ENCODE assay signal across 12 mouse cellular contexts in the genomic region with DNA sequence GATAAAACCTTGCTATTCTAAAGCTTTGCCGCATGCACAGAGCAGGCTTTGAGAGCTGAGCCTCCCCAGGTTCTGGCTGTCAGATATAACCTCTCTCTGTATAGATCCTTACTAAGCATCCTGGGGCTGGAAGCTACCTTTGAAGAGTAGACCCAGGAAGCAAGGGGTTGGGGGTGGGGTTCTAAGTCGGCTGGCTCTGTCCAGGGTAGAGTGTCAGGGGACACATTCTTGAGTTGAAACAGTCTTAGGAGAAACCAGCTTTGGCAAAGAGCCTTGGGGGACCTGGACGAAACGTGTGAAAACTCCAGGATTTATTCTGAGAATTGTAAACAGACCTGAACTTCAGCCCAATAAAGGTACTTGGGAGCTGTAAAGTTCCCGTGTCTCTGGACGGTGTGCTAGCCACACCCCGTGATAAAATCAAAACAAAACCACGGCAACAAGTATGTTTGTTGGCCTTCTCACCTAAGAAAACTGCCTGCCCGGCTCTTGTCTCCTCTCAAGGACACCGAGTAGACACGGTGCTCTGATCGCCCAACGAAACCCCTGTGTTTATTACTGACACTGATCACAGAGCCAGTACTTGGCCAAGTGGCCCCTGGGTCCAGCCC. TPM values are rescaled to one million over a fixed set of nuclear protein-coding genes. Genes with fewer than 3 reads are reported as not detected.
DNase-seq lines count a peak whose midpoint lies in the region; ATAC-seq and TF ChIP-seq lines count a peak whose summit lies in the region.
"Had no signal": no experiment of that assay in that cellular context is flagged by ENCODE, and none has a peak within 500 bp of the region (broad histone marks: within the 10 kb centered on the region; RNA-seq: fewer than 3 reads in every experiment).

No protein-coding gene starts in this region.

- peak overlapping the region; percentile 4 for H3K27ac ChIP-seq in heart, embryonic 10.5 days
- no peak overlapping the region for H3K27ac ChIP-seq in embryonic facial prominence, embryonic 11.5 days (replicated peaks; ENCODE audit: low read depth, low read length)
- H3K27ac ChIP-seq in intestine, embryonic 16.5 days (ENCODE audit: low read length), result peak overlapping the region; percentile 82
- H3K27ac ChIP-seq in liver, postnatal 0 days (ENCODE audit: low read depth), result no peak overlapping the region
- H3K27ac ChIP-seq: forebrain, embryonic 13.5 days had no signal

- WGBS in heart, embryonic 10.5 days, result 37% methylated on average over 13 of the region's 13 CpGs
- 67% methylated on average over 13 of the region's 13 CpGs for WGBS in embryonic facial prominence, embryonic 11.5 days
- WGBS in intestine, embryonic 16.5 days, result 26% methylated on average over 13 of the region's 13 CpGs
- 48% methylated on average over 13 of the region's 13 CpGs for whole genome bisulfite sequencing in liver, postnatal 0 days (ENCODE audit: insufficient replicate concordance)

- ATAC-seq in embryonic facial prominence, embryonic 11.5 days (replicated peaks; ENCODE audit: insufficient number of reproducible peaks, low FRiP score, low TSS enrichment, low read depth), result no peak
- ATAC-seq in intestine, embryonic 16.5 days, result peak; percentile 83
- no peak for ATAC-seq in liver, postnatal 0 days
- ATAC-seq: CD4-positive, CD25-positive, alpha-beta regulatory T cell, adult 4 months; forebrain, embryonic 13.5 days had no signal

- DNase-seq in heart, embryonic 10.5 days (ENCODE audit: low spot score), result no peak
- no peak for DNase-seq in heart, postnatal 25 days (ENCODE audit: low spot score)
- DNase-seq in lung, postnatal 36 days, result peak; percentile 34
- DNase-seq in lung, postnatal 10 days, result no peak
- DNase-seq in embryonic facial prominence, embryonic 11.5 days (ENCODE audit: low spot score), result peak; percentile 10
- no peak for DNase-seq in cerebellum, adult 11 months
- no peak for DNase-seq in liver, postnatal 0 days
- DNase-seq: cerebellum, adult 18-20 months; kidney, postnatal 36 days had no signal

- intact Hi-C loops in heart, postnatal 25 days (cut with DNase I), result no loop called here

- no peak for TF ChIP-seq EP300 in liver, postnatal 0 days (IDR thresholded peaks at IDR 0.05; ENCODE audit: low read depth)

- TF ChIP-seq CTCF in liver, postnatal 0 days (IDR thresholded peaks at IDR 0.05; ENCODE audit: low read depth), result no peak

- no peaks in the 10 kb centered on the region for H3K27me3 ChIP-seq in heart, embryonic 10.5 days (ENCODE audit: insufficient read depth, poor library complexity, severe bottlenecking)
- no peaks in the 10 kb centered on the region for H3K27me3 ChIP-seq in embryonic facial prominence, embryonic 11.5 days (ENCODE audit: control insufficient read depth, insufficient read depth, low read length)
- H3K27me3 ChIP-seq in intestine, embryonic 16.5 days (replicated peaks; ENCODE audit: control insufficient read depth, insufficient read depth, low read length), result no peaks in the 10 kb centered on the region
- H3K27me3 ChIP-seq in liver, postnatal 0 days (ENCODE audit: insufficient read depth, low read length), result no peaks in the 10 kb centered on the region
- H3K27me3 ChIP-seq: forebrain, embryonic 13.5 days had no signal

- no peaks in the 10 kb centered on the region for H3K36me3 ChIP-seq in heart, embryonic 10.5 days
- no peaks in the 10 kb centered on the region for H3K36me3 ChIP-seq in embryonic facial prominence, embryonic 11.5 days (replicated peaks; ENCODE audit: control insufficient read depth, insufficient read depth, low read depth, low read length)
- no peaks in the 10 kb centered on the region for H3K36me3 ChIP-seq in intestine, embryonic 16.5 days (ENCODE audit: control insufficient read depth, insufficient read depth, low read length)
- H3K36me3 ChIP-seq in liver, postnatal 0 days (replicated peaks; ENCODE audit: insufficient read depth, low read length), result no peaks in the 10 kb centered on the region

- H3K4me1 ChIP-seq in heart, embryonic 10.5 days, result peaks cover 23% of the 10 kb centered on the region
- no peaks in the 10 kb centered on the region for H3K4me1 ChIP-seq in embryonic facial prominence, embryonic 11.5 days (ENCODE audit: control insufficient read depth, insufficient read depth, low read length)
- peaks cover 19% of the 10 kb centered on the region for H3K4me1 ChIP-seq in intestine, embryonic 16.5 days (ENCODE audit: control insufficient read depth, insufficient read depth, low read length)
- H3K4me1 ChIP-seq in liver, postnatal 0 days (ENCODE audit: insufficient read depth), result no peaks in the 10 kb centered on the region

- H3K9ac ChIP-seq in embryonic facial prominence, embryonic 11.5 days (replicated peaks; ENCODE audit: low read length), result no peak overlapping the region
- H3K9ac ChIP-seq in intestine, embryonic 16.5 days (ENCODE audit: low read depth, low read length), result peak overlapping the region; percentile 29; the same call in 1 of the 2 replicates
- no peak overlapping the region for H3K9ac ChIP-seq in liver, postnatal 0 days (replicated peaks)
- H3K9ac ChIP-seq: forebrain, embryonic 13.5 days had no signal

- no peak overlapping the region for H3K4me2 ChIP-seq in embryonic facial prominence, embryonic 11.5 days (ENCODE audit: low read depth, low read length)
- H3K4me2 ChIP-seq in intestine, embryonic 16.5 days (ENCODE audit: low read depth, low read length), result peak overlapping the region; percentile 22
- H3K4me2 ChIP-seq in liver, postnatal 0 days (ENCODE audit: low read depth, low read length), result no peak overlapping the region
- H3K4me2 ChIP-seq: forebrain, embryonic 13.5 days had no signal

- no peaks in the 10 kb centered on the region for H3K9me3 ChIP-seq in heart, embryonic 10.5 days
- no peaks in the 10 kb centered on the region for H3K9me3 ChIP-seq in embryonic facial prominence, embryonic 11.5 days (replicated peaks; ENCODE audit: control insufficient read depth, low read length)
- H3K9me3 ChIP-seq in intestine, embryonic 16.5 days (ENCODE audit: control insufficient read depth, low read length), result no peaks in the 10 kb centered on the region
- no peaks in the 10 kb centered on the region for H3K9me3 ChIP-seq in liver, postnatal 0 days (ENCODE audit: low read length)
- H3K9me3 ChIP-seq: forebrain, embryonic 13.5 days had no signal

- no peak overlapping the region for H3K4me3 ChIP-seq in heart, embryonic 10.5 days
- no peak overlapping the region for H3K4me3 ChIP-seq in embryonic facial prominence, embryonic 11.5 days (ENCODE audit: low read depth, low read length)
- H3K4me3 ChIP-seq in intestine, embryonic 16.5 days (ENCODE audit: low read length), result no peak overlapping the region
- H3K4me3 ChIP-seq in liver, postnatal 0 days (ENCODE audit: low read depth, low read length), result no peak overlapping the region
- H3K4me3 ChIP-seq: forebrain, embryonic 13.5 days had no signal

RNA-seq across cellular contexts. Expression of gene Tmem94, which starts 26.9 kb away (rescaled TPM):
- polyA plus RNA-seq in heart, embryonic 10.5 days (2016; fragmentation: Nextera tagmentation; extraction: Ambion mirVana), result 35.0 and 56.8 TPM in 2 replicates
- 100 to 1,000 TPM; 102 to 110 TPM for total RNA-seq in heart, postnatal 25 days (2021)
- polyA plus RNA-seq in embryonic facial prominence, embryonic 11.5 days (2014; fragmentation: Nextera tagmentation; extraction: Ambion mirVana), result 10.3 and 14.6 TPM in 2 replicates
- 19.7 and 21.1 TPM in 2 replicates for polyA plus RNA-seq in intestine, embryonic 16.5 days (2015; fragmentation: Nextera tagmentation; extraction: Ambion mirVana)
- 4.1 and 4.2 TPM in 2 replicates for polyA plus RNA-seq in liver, postnatal 0 days (2015; fragmentation: Nextera tagmentation; extraction: Ambion mirVana)

RNA-seq across cellular contexts. Expression of gene Grb2, which starts 30.0 kb away (rescaled TPM):
- 78.4 and 107 TPM in 2 replicates for polyA plus RNA-seq in heart, embryonic 10.5 days (2016; fragmentation: Nextera tagmentation; extraction: Ambion mirVana)
- 100 to 1,000 TPM; 107 to 108 TPM for total RNA-seq in heart, postnatal 25 days (2021)
- 59.0 and 61.8 TPM in 2 replicates for polyA plus RNA-seq in embryonic facial prominence, embryonic 11.5 days (2014; fragmentation: Nextera tagmentation; extraction: Ambion mirVana)
- 67.1 and 73.1 TPM in 2 replicates for polyA plus RNA-seq in intestine, embryonic 16.5 days (2015; fragmentation: Nextera tagmentation; extraction: Ambion mirVana)
- 40.4 and 45.6 TPM in 2 replicates for polyA plus RNA-seq in liver, postnatal 0 days (2015; fragmentation: Nextera tagmentation; extraction: Ambion mirVana)

Comparison
In these comparisons a context has a peak if more than half of its experiments do, and no peak if none do; other contexts are left out.
1. DNase-seq: peak in lung, postnatal 36 days (single experiment) and embryonic facial prominence, embryonic 11.5 days (single experiment); none in heart, embryonic 10.5 days (single experiment), heart, postnatal 25 days (single experiment), lung, postnatal 10 days (single experiment), cerebellum, adult 11 months (single experiment) and liver, postnatal 0 days (single experiment).
2. H3K27ac ChIP-seq: peak in heart, embryonic 10.5 days (single experiment) and intestine, embryonic 16.5 days (single experiment); none in embryonic facial prominence, embryonic 11.5 days (single experiment) and liver, postnatal 0 days (single experiment).